Mouse (Mus musculus) thymus, adult 2 months (tissue): ENCODE data around the gene Morc3. TPM values are rescaled to one million over a fixed set of nuclear protein-coding genes. Genes with fewer than 3 reads are reported as not detected.
A peak's percentile ranks its signal among the peaks of the same experiment; 100 is the strongest.

ENCODE experiments used
- DNase-seq: peaks from one replicate; pipeline ENCODE4 v3.0.0; 2021
- H3K27ac ChIP-seq: fragments of 200-500 bp; 2 replicates; pipeline ENCODE4 v1.5.1; 2012; ENCODE audit warnings: low read length, control low read depth; ENCODE audit not compliant: control insufficient read depth, insufficient read depth
- H3K27me3 ChIP-seq: fragments of 200-500 bp; 2 replicates; pipeline ENCODE4 v1.6.1; 2012; ENCODE audit warnings: mild to moderate bottlenecking, low read length, moderate library complexity, mixed read lengths; ENCODE audit not compliant: control insufficient read depth, insufficient read depth
- H3K36me3 ChIP-seq: fragments of 200-500 bp; 2 replicates; pipeline ENCODE4 v1.6.1; 2012; ENCODE audit warnings: mild to moderate bottlenecking, low read length, moderate library complexity; ENCODE audit not compliant: control insufficient read depth, insufficient read depth
- H3K4me1 ChIP-seq: fragments of 200-500 bp; replicated peaks from 2 replicates; pipeline ENCODE4 v1.6.1; 2012; ENCODE audit warnings: low read length; ENCODE audit not compliant: control insufficient read depth, insufficient read depth
- H3K4me3 ChIP-seq: fragments of 200-500 bp; 2 replicates; pipeline ENCODE4 v1.5.1; 2012; ENCODE audit warnings: mild to moderate bottlenecking, low read length, control low read depth, moderate library complexity; ENCODE audit not compliant: control insufficient read depth, insufficient read depth
- CTCF ChIP-seq: fragments of 200-500 bp; IDR thresholded peaks from 2 replicates; pipeline ENCODE4 v1.5.1; 2012; ENCODE audit warnings: mild to moderate bottlenecking, control low read depth, low read length, moderate library complexity, borderline replicate concordance; ENCODE audit not compliant: control insufficient read depth, poor library complexity, insufficient read depth; ENCODE audit errors: extremely low read depth
- POLR2A ChIP-seq: fragments of 200-500 bp; IDR thresholded peaks from 2 replicates; pipeline ENCODE4 v1.6.1; 2012; ENCODE audit warnings: mild to moderate bottlenecking, low read length, control low read depth, moderate library complexity; ENCODE audit not compliant: control insufficient read depth, poor library complexity, insufficient read depth; ENCODE audit errors: extremely low read depth
- WGBS: fragments of 180-500 bp; shearing (Covaris S2); methylation state at CpG from one replicate; pipeline ENCODE4 v1.1.7; 2018; 5-methylcytosine and 5-hydroxymethylcytosine counted together
- polyA plus RNA-seq: library from polyadenylated mRNA; depleted of rRNA; stranded (reverse); fragments of >200 nt; gene quantifications from 2 replicates; pipeline ENCODE4 v1.2.3, GENCODE M21; 2012

The Morc3 gene
- polyA plus RNA-seq, 1 experiment: 17.4 TPM

DNA sequence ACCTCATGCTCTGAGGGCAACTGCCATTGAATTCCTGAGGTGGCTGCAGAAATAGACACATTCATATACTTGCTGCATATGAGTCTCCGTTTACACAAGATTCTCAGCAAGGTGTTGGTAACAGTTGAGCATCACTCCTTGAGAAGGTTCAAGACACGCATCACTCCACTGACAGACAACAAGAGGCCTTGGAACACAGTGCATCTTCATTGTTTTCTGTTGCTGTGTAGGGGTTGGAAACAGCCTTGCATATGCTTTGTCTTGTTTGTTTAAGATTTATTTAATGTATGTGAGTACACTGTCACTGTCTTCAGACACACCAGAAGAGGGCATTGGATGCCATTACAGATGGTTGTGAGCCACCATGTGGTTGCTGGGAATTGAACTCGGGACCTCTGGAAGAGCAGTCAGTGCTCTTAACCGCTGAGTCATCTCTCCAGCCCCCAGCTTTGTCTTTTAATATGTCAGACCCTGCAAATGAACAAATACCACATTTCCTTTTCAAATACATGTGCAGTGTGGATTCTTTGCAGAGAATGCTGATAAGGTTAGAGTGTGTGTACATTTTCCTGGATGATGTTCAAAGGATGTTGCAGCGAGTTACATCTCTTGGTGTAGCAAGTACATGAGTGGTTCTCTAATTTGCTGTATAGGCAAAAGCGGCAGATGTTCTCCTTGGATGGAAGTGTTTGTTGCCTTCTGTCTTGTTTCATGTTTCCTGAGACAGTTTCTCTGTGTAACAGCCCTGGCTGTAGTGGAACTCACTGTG lies 45.9 kb downstream of the Morc3 start:
- TF ChIP-seq CTCF: no peak
- no peak for DNase-seq
- Histone ChIP-seq H3K36me3 (peaks cover 38% of the 10 kb centered on the region), H3K4me1 (no peaks in the 10 kb centered on the region), H3K27ac (no peak overlapping the region), H3K27me3 (no peaks in the 10 kb centered on the region), H3K4me3 (no peak overlapping the region)
- 90% methylated on average over 6 of the region's 6 CpGs for WGBS

DNA sequence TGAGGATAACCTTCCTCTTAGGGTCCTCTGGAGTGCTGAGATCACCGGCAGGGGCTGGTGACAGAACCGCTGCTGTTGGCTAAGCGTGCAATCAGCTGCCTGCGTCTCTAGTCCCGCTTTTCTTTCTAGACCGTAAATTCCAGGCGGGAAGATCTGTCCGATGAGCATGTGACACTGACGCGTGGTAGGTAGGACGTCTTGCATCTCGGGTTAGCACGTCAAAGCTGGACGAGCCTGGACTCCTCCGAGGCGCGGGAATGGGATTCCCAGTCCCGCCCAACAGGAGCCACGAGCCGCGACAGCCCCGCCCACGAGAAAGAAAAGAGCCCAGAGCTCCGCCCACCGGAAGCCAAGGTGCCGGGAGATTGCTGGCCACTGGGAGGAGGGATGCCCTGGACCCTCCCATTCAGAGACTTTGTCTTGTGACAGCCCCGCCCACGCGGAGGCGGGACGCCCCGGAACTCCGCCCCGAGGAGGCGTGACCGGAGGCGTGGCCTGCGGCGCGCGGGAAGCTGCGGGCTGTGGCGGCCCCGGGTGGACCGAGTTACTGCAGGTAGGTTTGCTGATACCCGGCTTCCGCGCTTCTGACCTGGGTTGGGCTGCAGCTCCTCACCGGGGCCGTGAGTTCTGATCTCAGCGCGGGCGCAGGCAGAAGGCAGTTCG lies 51.6 kb downstream of the Morc3 start, which contains the start of gene Chaf1b:
Chaf1b (plus strand) TSS at position 479 of the 663 bp plus-strand sequence.
- no peak within 1 kb of the TSS for H3K27ac ChIP-seq
- peaks cover 6% of the 10 kb centered on the region for H3K4me1 ChIP-seq
- TF ChIP-seq CTCF (peak; percentile 61; the same call in 1 of the 2 replicates), POLR2A (peak; percentile 57; the same call in 1 of the 2 replicates)
- WGBS: under 1% methylated on average over 54 of the region's 54 CpGs
- peak within 1 kb of the TSS; percentile 67 for H3K4me3 ChIP-seq
- no peaks in the 10 kb centered on the region for H3K36me3 ChIP-seq
- peak; percentile 98 for DNase-seq
- no peaks in the 10 kb centered on the region for H3K27me3 ChIP-seq

DNA sequence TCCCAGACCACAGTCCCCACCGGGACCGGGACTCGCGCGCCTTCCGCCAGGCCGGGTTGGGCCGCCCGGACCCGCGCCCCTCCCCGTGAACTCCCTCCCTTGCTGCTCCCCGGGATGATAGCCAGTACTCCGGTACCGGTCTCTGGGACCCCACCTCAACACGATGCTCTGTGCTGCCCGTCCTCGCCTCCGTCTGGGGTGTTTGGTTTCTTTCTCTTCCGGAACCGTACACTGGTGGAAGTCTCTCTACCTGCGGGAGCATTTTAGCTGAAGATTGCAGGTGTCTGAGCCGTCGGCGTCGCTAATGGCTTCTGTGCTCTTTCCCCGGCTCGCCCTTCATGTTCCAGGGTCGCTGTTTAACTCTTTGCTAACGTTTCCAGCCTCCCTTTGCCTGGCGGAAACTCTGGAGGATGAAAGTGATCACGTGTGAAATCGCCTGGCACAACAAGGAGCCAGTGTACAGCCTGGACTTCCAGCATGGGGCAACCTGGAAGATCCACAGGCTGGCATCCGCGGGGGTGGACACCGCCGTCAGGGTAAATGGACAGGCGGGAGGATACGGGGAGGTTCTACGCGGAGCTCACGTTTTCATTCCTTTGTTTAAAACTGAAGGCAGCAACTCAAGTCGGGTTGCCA lies 52.3 kb downstream of the Morc3 start:
- Histone ChIP-seq H3K27me3 (no peaks in the 10 kb centered on the region), H3K27ac (no peak overlapping the region), H3K4me1 (peaks cover 6% of the 10 kb centered on the region), H3K36me3 (no peaks in the 10 kb centered on the region), H3K4me3 (peak overlapping the region; percentile 67)
- DNase-seq: peak; percentile 21
- under 1% methylated on average over 43 of the region's 43 CpGs for WGBS
- TF ChIP-seq POLR2A (no peak), CTCF (no peak)

DNA sequence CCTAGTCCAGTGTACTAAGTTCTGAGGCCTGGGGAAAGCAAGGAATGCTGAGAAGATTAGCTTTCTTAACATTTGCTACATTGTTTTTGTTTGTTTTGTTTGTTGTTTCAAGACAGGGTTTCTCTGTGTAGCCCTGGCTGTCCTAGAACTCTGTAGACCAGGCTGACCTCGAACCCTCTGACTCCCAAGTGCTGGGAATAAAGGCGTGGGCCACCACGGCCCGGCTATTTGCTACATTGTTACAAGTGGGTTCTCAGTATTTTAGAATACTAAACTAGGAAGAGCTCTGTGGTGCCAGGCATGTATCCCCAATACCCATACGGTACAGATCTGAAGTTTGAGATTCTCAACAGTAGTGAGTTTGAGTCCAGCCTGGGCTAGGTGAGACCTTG lies 52.8 kb downstream of the Morc3 start:
- TF ChIP-seq CTCF (no peak), POLR2A (no peak)
- peak overlapping the region; percentile 67 for H3K4me3 ChIP-seq
- DNase-seq: no peak
- no peaks in the 10 kb centered on the region for H3K36me3 ChIP-seq
- 55% methylated on average over 5 of the region's 5 CpGs for WGBS
- H3K27ac ChIP-seq: no peak overlapping the region
- no peaks in the 10 kb centered on the region for H3K27me3 ChIP-seq
- peaks cover 6% of the 10 kb centered on the region for H3K4me1 ChIP-seq

DNA sequence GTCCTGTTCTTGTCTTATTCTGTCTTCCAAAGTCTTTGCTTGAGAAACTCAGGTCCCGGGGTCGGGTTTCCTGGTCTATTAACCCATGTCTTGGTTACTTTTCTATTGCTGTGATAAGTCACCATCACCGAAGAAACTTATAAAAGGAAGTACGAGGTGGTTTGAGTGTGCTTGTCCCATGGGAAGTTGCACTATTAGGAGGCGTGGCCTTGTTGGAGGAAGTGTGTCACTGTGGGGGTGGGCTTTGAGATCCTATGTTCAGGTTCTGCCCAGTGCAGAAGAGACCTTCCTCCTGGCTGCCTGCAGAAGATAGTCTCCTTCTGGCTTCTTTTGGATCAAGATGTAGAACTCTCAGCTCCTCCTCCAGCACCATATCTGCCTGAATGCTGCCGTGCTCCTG lies 56.6 kb downstream of the Morc3 start:
- Histone ChIP-seq H3K36me3 (peaks cover 3% of the 10 kb centered on the region; the same call in 1 of the 2 replicates), H3K4me3 (no peak overlapping the region), H3K4me1 (peaks cover 3% of the 10 kb centered on the region), H3K27ac (no peak overlapping the region), H3K27me3 (no peaks in the 10 kb centered on the region)
- no peak for TF ChIP-seq CTCF
- TF ChIP-seq POLR2A: no peak
- 88% methylated on average over 6 of the region's 6 CpGs for WGBS
- DNase-seq: no peak

DNA sequence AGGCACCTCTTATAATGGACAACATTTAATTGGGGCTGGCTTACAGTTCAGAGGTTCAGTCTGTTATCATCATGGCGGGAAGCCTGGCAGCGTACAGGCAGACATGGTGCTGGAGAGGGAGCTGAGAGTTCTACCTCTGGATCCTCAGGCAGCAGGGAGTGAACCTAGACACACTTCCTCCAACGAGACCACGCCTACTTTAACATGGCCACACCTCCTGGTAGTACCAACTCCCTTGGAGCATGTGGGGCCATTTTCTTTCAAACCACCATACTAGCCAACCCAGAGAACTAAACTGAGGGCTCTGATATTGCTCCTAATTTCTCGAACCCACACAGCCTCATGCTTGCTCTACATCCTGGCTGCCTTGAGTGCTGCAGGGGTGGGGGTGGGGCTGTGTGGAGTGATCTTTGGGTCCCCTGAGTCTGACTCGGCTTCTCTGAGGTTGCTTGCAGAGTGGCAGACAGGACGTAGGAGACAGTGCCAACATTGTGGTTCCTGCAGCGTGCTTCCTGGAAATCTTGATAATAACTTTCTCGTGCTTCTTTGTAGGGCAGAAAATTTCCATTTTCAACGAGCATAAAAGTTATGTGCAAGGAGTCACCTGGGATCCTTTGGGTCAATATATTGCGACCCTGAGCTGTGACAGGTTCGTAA lies 59.2 kb downstream of the Morc3 start:
- no peak for DNase-seq
- TF ChIP-seq CTCF (no peak), POLR2A (no peak)
- H3K36me3 ChIP-seq: peaks cover 8% of the 10 kb centered on the region; the same call in 1 of the 2 replicates
- H3K4me3 ChIP-seq: no peak overlapping the region
- H3K27me3 ChIP-seq: no peaks in the 10 kb centered on the region
- H3K27ac ChIP-seq: no peak overlapping the region
- 55% methylated on average over 12 of the region's 12 CpGs for WGBS
- no peaks in the 10 kb centered on the region for H3K4me1 ChIP-seq
